Mouse (Mus musculus): ENCODE measurements around the gene Gnat3. TPM values are rescaled to one million over a fixed set of nuclear protein-coding genes. Genes with fewer than 3 reads are reported as not detected.
"Not testable (repeated sequence)": the region's sequence is repeated elsewhere in the genome, so short reads cannot be mapped to it uniquely, and the experiment has no call there.

Gnat3 gene
- total RNA-seq (2022): under 1 TPM in 1 of 4 experiments, not detected in 3; 0.20 TPM

GRCm38 (mm10) chr5:17962249-17962648, at the start of gene Gnat3:
Gnat3 (plus strand) TSS chr5:17962549.
- no peak for DNase-seq (ENCODE audit: low spot score in 2 of 2)

GRCm38 (mm10) chr5:17918966-17919365, 43.4 kb upstream of the Gnat3 start:
- no peak for DNase-seq (ENCODE audit: low spot score in 2 of 2)

GRCm38 (mm10) chr5:17923648-17924047, 38.7 kb upstream of the Gnat3 start:
- no peak for DNase-seq (ENCODE audit: low spot score in 2 of 2)

DNA sequence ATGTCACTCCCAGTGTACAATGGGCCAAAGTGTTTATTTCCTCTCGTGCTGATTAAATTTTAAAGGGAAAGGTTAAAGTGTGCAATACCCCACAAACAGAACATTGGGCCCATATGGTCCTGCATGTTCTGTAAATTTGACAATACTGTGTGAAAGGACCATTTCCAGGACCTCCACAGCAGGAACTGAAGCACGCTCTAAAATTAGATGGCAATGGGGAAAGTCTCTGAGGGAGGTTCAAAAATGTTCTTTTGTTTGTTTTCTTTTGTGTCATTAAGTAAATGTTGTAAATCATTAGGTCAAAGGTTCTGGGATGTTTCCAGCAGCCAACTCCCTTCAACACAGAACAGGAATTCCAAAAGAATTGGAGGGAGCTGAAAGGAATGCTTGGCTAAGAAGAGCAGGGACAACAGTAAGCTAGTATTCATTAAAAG, 38.2 kb upstream of the Gnat3 start:
- peak in 1 of 2 experiments; percentile 7 for DNase-seq (ENCODE audit: low spot score in 2 of 2)

GRCm38 (mm10) chr5:17928471-17928870, 33.9 kb upstream of the Gnat3 start:
- DNase-seq (ENCODE audit: low spot score in 2 of 2): no peak

- DNase-seq (ENCODE audit: low spot score in 2 of 2): no peak
Observed at GRCm38 (mm10) chr5:17929006-17929567, 33.3 kb upstream of the Gnat3 start.

DNA sequence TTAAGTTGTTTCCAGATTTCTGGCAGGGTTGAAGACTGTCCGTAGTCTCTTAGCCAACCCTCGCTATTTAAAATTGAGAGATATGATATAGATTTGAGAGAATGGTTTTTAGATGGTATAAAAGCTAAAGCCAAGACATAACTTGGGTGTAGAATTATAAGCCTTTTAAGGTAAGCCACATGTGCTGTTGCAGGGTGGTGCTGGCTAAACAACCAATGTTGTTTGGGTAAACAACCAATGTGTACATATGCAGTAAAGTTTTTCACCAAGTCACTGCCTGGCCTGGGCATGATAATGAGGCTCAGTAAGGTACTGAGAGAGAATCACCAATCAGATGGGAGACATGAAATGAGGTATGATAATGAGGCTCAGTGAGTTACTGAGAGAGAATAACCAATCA, 30.8 kb upstream of the Gnat3 start:
- not testable (repeated sequence) for DNase-seq (ENCODE audit: low spot score in 2 of 2)

- no peak for DNase-seq (ENCODE audit: low spot score in 2 of 2)
Observed at GRCm38 (mm10) chr5:17934501-17934900, 27.8 kb upstream of the Gnat3 start.

DNA sequence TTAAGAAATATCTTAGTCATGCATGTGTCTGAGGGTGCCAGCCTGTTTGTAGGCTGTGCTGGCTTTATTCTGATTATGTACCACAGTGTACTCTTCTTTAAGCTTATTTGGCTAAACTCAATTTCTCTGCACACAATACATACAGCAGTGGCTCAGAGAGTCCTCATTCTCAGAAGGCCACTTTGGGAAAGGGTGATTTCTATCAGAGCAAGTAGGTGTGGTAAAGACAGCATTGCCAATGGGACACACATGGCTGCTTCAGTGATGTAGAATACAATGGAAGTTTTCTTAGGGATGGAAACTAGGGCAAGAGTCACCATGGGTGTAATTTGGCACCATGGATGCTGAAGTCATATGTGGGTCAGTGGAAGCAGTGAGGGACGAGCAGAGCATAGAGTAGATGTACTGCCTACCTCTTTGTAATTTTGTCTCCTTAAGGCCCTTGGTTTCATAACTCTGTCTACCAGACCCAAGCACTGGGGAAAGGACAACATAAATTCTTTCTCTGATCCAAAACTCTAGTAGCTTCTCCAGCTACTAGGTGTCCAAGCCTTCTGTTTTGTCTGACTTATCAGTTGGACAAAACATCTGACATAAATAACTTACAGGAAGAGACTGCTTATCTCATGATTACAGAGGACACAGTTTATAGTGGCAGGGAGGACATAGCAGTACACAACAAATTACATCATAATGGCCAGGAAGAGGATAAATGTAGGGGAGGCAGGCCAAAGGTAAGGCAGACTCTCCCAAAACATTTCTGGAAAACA, 24.0 kb upstream of the Gnat3 start:
- DNase-seq (ENCODE audit: low spot score in 2 of 2): no peak

GRCm38 (mm10) chr5:17956468-17956867, 5.9 kb upstream of the Gnat3 start:
- no peak for DNase-seq (ENCODE audit: low spot score in 2 of 2)

DNA sequence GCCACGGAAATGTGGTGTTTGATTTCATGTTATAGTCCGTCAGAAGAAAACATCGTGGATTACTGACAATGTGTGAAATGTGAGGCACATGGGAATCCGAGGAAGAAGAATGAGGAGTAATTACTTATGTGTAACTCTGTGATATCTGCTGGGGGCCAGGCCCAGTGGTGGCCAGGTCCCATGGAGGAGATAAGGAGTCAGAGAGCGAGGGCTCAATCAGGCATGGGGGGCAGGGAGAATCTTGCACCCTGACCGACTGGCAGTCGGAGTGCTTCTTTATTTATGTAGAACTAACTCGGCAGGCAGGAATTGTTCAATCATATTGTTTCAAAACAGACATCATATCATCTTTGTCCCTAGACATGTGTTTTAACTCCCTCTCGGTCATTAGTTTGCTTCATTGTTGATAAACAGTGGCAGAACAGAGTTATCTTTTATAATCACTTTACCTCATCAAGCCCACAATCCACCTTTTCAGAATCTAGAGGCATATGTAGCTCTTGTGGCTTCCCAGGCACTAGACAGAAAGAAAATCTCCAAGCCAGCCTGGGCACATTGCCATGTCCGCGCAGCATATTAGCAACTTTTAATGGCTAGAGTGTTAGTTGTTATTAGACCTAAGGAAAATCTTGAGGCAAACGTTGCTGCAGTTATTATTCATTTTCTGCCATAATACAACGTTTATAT, 7.5 kb downstream of the Gnat3 start:
- DNase-seq (ENCODE audit: low spot score in 2 of 2): no peak

DNA sequence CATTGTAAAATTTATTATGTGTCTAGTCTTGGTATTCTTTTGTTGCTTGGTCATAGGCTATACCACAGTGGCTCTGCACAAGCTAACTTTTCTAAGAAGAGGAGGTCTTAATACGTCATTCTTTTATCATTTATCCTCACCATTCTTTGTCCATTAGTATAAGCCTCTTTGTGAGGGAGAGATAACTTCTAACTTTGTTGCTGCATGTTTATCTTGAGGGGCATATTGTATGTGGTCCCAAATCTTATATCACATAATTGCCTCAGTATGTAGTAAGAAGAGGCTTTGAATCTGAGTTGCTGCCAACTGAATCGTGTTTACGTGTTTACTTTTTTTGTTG, 8.0 kb downstream of the Gnat3 start:
- DNase-seq (ENCODE audit: low spot score in 2 of 2): no peak

DNA sequence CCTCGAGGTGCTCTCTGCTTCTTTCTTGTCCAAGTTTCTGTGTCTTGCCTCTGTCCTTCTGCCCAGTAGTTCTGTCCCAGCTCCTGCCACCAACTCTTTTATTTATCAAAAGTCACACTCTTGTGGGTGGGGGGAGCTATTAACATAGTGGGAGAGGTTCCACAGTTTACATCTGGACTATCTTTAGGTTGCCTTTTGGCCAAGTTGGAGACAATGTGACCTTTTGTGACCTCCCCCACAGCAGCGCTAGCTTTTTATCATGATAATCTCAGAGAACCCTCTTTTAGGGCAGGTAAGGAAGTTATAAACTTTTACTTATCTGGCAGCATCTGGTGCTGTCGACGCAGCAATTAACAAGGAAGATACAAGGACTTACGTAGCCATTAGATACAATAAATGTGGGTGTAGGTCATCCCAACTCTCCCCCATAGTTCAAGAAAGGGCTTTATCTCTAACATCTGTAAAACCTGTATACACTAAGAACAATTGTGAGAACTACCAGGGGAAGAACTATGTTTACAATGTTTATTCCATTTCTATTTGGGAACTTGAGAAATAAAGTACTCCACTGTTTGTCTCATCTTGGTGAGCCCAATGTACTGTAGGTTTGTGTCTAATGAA, 18.3 kb downstream of the Gnat3 start:
- no peak for DNase-seq (ENCODE audit: low spot score in 2 of 2)

GRCm38 (mm10) chr5:17982770-17983169, 20.4 kb downstream of the Gnat3 start:
- no peak for DNase-seq (ENCODE audit: low spot score in 2 of 2)

DNA sequence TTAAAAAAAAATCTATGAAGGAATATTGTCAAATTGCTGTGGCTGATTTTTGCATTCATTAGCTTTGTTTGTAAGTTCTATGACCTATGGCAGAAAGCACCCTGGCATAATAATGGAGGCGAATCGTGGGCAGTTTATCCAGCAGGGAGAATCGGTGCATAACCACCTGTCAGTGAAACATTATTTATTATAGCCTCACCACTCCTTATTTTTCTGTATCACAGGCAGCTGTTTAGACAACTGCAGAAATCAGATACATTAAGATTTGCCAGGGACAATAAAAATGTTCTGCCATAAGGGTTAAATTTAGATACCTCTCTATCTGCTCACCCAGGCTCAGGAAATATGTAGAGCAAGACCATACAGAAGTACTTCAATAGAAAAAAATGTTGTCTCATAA, 22.2 kb downstream of the Gnat3 start:
- no peak for DNase-seq (ENCODE audit: low spot score in 2 of 2)

DNA sequence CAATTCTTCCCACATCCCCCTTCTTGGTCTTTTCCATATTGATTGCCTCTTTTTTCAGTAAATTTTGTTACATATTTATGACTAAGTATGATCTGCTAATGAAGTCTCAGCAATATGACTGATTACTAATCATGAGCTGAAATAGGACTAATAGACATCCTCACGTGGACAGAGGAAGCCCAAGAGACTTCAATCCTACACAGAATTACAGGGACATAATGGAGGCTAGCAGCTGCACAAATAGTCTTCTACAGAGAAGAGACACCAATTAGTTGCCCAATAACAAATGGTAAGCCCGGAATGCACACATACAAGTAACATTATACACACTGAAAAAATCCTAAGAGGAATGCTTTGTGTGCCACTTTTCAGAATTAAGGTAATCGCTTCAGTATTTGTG, 24.3 kb downstream of the Gnat3 start:
- no peak for DNase-seq (ENCODE audit: low spot score in 2 of 2)

DNA sequence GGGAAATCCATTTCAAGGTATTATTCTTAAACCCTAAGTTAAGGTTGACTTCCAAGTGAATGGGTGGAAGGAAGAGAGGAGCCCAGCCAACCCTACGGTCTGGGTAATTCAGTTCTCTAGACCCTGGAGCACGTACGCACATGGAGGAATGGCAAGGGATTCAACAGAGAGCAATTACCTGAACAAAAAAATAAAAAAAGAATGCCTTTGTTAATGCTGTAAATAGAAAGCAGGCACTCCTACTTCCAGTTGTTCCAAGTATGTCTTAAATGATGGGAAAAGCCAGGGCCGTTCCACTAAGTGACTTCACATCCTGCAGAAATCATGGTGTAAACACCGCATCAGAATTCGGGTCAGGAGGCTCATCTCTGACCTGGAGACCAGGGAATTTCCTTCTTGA, 28.3 kb downstream of the Gnat3 start:
- no peak for DNase-seq (ENCODE audit: low spot score in 2 of 2)

DNA sequence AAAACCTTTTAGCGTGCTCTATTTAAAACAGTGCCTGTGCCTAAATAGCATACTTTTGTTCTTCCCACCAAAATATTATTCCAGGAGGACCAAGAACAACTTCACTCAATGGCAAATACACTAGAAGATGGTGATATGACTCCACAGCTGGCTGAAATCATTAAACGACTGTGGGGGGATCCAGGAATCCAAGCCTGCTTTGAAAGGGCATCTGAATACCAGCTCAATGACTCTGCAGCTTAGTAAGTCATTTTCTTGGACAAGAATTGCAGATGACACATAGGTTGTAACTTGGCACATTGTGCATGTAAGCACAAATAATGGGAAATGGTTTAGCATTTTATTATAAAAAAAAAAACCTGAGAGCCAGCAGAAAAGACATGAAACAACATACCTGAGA, 37.2 kb downstream of the Gnat3 start:
- no peak for DNase-seq (ENCODE audit: low spot score in 2 of 2)

DNA sequence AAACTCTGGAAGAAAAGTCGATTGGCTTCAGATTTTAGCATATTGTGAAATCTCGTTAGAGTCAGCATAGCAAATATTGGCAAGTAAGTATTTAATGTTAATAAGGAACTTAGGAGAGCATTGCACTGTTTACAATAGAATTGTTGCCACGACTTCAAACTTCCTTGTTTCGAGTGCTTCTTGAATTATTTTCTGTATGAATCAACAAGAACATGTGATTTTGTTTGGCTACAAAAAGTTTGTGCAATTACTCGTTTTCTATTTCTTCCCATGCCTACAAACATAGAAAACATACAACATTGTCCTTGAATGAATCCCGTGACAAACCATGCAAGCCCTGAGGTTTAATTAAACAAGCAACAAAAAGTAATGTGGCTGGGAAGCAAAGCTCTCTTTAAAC, 37.8 kb downstream of the Gnat3 start:
- no peak for DNase-seq (ENCODE audit: low spot score in 2 of 2)

DNA sequence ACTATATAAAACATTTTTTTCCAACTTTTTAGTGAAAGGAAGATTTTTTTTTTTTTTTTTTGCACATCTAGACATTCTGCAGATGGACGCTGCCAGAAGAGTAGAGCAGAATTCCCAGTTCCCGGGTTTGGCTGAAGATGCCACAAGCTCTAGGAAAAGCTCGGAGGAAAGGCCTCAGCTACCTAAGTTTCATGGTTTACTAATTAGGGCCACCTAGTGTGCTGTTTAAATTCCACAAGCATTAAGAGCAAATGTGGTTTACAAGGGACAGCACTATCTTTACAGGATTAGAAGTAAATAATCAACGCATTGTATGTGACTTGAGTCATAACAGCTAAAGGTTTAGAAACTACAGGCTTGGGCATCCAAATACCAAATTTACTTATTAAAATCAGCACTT, 39.3 kb downstream of the Gnat3 start:
- no peak for DNase-seq (ENCODE audit: low spot score in 2 of 2)

DNA sequence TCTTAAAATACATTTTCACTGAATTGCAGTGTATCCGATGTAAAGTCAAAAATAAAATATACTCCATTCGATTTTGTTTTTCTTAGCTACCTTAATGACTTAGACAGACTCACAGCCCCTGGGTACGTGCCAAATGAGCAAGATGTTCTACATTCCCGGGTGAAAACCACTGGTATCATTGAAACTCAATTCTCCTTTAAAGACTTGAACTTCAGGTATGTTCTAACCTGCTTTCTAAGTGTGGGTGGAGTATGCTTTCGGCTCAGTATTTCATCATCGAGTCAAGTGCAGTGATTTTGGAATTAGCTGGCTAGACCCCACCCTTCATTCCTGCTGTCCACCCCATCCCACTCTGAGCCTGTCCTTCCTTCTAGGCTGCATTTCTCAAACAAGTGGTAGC, 41.3 kb downstream of the Gnat3 start:
- DNase-seq (ENCODE audit: low spot score in 2 of 2): no peak
